Mouse (Mus musculus) hindlimb bud, embryonic 11.5 days (tissue): ENCODE data around the gene Safb.

Experiments used
- DNase-seq: peaks from one replicate; pipeline ENCODE4 v3.0.0-alpha.2; 2012; ENCODE audit warnings: low read depth, low spot score; ENCODE audit errors: extremely low spot score

Safb gene

DNA sequence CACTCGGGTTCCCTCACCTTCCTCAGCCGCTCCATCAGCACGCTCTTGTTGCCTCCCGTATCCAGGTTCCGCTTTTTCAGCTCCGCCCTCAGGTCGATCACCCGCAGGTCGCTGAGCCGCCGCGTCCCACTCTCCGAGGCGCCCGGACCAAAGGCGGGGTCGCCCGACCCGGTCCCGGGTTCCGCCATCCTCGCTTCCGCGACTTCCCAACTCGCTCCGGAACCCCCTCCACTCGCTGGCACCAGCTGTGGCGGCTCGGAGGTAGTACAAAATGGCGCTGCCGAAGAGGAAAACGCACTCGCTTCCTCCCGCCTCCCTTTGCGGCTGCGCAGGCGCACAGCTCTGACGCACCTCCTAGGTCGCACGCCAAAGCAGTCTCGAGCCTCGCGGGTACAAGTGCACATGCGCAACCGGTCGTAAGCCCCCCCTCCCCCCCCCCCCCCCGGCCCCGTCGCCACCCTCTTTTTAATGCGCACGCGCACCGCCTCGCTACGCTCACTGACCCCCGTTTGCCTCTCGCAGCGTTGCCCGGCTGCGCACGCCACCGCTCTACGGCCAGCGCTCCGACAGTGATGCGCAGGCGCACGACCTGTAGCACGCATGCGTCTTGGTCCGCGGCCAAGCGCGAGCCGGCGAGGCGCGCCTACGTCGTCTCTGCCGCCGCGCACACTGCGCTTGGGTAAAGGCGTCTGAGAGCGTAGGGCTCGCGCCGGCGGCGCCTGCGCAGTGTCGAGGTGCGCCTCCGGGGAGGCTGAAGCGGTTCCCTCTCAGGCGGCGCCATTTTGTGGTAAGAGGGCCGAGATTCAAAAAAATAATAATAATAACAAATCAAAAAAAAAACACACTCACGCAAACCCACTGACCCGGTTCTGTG, at the start of gene Safb, which contains the start of gene Safb2:
Gene Safb (plus strand): TSS at position 569 of the 874 bp plus-strand sequence.
Gene Safb2 (minus strand): TSS at position 329 of the 874 bp plus-strand sequence.
- peak; percentile 97 for DNase-seq

DNA sequence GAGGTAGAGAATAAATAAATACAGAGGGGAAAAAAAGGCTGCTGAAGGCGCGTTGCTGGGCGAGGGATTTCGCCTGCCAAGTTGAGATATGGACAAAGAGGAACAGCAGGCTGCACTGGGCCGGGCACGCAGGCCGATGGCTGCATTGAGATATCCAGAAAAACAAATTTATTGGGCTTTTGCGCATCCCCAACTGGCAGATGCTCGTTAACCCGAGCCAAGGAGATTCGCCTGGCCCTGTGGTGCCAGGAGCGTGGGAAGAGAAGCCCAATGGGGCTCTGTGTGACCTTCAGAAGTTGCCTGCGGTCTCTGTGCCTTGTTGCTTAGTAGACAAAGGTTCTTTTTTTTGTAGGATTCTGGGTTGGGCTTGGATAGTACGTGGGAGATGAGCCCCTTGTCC, 48.4 kb upstream of the Safb start:
- DNase-seq: no peak

DNA sequence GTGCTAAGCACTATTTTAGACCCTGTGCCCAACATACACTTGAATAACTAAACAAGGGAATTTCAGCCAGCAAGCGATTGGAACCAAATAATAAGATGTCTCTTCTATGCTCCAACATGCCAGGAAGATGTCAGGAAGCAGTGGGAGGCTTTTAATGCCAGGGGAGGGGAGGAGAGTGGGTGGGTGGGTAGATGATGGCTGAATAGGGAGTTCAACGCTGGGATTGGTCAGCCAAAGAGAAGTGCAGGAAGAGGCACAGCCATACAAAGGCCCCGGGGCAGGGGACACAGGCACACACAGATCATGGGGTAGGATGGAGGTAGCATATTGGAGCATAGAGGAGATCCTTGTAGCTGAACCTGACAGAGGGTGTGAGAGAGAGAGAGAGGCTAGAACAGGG, 47.8 kb upstream of the Safb start:
- no peak for DNase-seq

DNA sequence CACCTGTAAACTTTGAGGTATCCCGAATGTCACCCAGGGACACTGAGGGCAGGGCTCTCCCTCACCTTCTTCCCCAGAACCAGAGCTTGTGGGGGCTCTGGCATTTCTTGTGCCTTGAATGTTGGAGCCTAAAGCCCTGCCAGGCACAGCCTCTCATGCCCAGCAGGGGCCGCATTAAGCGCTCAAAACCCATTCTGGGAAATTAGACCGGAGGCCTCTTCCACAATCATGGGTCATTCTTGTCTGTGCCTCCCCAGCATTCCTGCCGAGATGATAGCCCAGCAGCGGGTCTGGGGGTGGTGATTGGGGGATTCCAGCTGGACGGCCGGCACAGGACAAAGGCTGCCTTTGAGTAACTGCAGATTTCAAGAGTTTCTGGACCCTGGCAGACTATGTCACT, 46.7 kb upstream of the Safb start:
- DNase-seq: no peak

DNA sequence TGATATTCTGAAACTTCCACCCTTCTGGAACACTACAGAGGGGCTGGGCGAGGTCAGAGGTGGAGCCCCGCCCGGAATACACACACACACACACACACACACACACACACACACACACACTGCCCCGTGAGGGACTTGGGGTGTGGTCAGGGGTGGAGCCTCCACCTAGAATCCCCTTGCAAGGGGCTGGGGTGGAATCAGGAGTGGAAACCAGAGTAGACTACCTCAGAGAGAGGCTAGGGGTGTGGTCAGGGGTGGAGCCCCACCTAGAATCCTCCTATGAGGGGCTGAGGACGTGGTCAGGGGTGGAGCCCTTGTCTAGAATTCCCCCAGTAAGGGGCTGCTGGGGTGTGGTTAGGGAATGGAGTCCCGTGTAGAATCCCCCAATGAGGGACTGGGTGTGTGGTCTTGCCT, 44.1 kb upstream of the Safb start:
- DNase-seq: no peak

DNA sequence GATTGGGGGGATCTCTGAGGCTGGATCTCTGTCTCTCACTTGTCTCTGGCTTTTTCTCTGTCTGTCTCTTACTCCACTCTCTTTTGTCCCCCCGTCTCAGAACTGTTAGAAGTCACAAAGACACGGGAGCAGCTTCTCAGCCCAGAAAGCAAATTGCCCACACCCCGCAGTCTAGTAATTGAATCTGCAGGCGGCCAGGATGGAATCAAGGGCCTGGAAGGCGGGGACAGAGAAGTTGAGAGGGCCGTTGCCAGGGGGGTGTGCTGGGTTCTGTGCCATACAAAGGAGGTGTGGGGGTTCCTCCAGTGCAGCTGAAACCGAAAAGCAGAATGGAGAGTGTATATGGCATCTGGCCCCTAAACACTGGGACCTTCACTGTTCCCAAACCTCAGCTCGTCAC, 41.9 kb upstream of the Safb start:
- no peak for DNase-seq

DNA sequence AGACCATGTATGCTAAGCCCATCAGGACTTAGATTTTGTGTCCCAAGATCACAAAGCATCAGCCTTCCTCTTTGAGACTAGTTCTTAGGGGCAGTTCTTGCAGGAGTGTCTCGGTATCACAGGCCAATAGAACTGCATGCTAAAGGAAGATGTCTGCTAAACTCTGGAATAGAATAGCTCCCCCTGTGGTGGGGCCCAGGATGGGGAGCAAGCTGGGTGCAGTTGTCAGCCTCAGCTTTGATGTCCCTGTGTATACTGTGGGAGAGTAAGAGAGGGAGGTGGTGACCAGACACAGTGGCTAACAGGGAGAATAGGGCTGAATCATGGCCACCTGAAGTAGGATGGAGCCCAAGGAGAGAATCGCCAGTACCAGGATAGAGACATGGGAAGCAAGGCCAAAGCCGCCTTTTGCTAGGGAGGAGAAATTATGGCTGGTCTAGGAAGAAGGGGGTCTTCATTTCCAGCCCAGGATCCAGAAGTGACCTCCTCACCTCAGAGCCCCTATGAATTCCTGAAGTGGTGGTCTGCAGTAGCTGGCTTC, 40.9 kb upstream of the Safb start:
- DNase-seq: no peak

DNA sequence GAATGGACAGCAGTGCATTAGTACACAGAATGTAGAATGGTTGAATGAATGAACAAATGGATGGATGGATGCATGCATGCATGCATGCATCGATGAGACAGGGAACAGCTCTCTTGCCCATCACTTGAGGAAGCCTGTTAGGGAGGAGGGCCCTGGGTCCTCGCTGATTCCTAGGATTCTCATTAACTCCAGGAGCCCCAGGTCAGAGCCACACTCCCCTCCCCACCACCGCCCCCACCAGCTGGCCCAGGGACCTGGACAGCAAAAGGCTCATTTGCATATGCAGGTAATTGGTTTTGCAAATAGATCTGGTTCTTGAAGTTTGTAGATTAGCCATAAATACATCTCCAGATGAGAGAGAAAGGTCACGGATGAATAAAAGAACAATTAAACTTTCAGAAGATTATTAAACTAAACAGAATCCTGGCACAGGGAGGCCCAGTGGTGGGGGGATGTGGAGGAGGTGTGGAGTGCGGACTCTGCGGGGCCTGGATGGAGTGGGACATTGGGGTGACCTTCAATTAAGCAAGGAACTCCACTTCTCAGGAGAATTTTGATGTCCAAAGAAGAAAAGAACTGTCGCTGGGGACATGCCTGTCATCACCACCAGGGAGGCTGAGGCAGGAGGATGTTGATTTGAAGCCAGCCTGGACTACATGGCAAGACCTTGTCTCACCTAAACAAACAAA, 39.8 kb upstream of the Safb start:
- DNase-seq: no peak

DNA sequence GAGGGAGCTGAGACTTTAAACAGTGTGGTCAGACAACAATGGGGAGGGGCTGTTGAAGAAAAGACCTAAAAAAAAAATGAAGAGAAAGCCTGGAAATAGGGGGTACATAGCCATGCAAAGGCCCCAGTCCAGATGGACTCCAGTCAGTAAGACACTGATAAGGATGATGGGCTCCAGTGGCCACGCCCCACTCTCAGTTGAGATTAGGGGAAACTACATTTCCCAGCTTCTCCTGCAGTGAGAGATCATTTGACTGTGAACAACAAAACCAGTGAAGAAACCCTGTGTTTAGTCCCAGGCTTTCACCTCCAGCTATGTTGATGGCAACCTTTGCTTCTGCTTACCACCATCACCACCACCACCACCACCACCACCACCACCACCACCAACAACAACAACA, 38.7 kb upstream of the Safb start:
- no peak for DNase-seq

DNA sequence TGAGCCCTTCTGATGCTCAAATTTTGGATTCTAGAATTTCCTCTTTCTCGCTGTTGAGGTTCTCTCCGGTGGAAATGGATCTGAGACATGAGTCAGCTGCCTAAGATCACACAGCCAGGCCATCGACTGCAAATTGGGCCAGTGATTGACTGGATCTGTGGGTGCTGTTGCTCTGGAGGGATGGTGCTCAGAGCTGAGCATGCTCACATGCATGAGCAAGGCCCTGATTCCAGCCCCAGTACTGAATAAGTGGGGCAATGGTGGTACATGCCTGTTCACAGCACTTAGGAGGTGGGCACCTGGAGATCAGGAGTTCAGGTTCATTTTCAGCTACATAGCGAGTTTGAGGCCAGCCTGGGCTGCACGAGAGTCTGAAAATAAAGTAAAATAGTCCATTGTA, 38.0 kb upstream of the Safb start:
- no peak for DNase-seq

DNA sequence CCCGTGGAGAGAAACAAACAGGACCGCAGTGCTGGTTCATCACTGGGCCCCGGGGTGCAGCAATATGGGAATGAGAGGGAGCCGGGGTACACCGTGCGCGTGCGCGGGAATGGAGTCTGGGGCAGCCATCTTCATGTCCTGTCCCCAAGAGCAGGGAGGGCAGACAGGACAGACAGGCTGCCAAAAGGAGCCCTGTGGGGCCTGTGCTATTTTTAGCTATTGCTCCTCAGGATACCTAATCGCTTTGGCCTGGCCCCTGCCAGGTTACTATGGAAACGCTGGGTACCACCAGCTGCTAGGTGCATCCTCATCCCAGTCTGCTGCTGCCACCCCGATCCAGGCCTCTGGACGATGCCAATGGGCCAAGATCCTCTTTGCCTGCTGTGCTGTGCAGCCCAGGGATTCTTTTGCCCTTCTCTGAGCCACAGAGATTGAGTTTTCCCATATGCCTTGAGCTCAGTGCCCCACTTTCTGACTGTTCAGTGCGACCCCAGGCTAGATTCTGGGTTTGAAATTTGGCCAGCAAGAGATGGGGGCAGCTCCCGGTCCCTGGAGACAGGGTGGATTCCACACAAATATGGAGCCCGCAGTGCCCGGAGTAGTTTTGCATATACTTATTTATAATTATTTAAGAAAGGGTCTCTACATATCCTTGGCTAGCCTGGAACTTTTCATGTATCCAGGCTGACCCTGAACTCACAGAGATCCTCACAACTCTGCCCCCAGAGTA, 37.3 kb upstream of the Safb start:
- no peak for DNase-seq

DNA sequence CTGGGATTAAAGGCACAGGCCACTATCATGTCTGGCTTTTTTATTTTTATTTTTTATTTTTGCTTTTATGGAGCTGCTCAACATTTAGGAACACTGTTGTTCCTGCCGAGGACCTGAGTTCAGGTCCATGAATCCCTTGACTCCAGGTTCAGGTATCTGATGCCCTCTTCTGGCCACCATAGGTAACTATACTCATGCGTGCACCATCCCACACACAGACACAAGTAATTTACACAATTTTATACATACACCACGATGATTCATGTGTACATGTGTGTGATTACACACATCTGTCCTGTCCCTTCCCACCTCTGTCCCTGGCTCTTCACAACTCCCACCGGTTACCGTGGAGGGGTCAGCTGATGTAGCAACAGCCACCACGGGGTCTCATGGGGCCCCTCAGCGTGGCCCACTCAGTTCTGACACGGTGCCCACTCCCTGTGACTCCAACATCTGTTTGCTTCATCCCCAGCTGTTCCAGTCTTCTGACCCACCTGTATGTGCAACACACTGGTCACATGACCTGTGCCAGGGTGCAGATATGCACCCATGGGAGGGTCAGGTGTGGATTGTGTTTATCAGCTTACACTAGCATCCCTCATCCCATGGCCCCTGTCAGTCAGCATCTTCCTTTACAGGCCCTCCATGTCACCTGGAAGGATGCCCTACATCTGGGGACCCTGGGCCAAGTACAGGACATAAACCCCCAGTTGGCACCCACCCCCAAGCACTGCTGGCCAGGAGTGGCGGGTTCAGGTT, 36.6 kb upstream of the Safb start:
- no peak for DNase-seq

DNA sequence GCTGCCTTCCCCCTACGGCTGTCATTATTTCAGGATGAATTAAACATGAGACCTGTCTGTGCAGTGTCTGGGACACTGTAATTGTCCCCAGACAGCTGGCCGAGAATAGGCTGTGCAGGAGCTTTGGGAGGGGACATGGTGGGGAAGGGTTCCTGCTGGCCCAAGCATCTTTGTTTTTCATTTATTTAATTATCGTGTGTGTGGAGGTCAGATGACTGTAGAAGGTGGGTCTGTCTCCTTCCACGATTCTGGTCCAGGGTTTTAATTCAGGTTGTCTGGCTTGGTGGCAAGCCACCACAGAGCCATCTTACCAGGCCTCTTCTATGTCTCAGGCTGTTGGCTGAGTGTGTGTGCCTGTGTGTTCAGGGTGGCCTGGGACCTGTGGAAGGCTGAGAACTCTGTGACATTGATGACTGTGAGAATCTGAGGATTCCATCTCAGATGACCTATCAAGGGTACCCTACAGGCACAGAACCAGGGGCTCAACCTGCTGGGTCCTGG, 36.0 kb upstream of the Safb start:
- DNase-seq: no peak

DNA sequence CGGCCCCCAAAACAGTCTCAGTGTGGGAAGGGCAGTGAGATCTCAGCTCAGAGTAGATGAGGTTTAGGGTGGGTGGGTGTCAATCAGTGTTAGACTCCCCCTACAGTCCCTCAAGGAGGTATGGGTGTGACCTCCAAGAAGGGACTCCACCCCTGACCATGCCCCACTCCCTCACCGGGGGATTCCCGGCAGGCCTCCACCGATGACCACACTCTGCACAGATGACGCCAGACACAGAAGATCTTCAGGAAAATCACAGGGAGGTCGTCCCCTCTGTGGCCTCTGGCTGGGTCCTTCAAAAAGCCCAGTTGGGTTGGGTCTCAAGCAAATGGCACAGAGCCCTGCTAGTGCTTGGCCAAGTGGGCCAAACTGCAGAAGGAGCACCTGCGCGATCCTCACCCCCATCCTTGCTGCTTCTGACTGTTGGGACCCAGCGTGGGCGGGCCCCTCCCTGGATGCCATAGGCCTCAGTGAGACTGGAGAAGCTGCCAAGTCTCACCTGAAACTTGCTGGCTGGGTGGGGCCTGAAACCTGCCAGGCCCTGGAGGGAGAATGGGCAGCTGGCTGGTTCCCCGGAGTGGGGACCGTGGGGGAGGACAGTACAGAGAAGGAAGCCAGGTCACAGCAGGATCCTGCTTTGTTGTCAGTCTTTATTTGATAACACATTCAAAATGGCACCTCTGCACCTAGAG, 33.7 kb upstream of the Safb start:
- DNase-seq: no peak

DNA sequence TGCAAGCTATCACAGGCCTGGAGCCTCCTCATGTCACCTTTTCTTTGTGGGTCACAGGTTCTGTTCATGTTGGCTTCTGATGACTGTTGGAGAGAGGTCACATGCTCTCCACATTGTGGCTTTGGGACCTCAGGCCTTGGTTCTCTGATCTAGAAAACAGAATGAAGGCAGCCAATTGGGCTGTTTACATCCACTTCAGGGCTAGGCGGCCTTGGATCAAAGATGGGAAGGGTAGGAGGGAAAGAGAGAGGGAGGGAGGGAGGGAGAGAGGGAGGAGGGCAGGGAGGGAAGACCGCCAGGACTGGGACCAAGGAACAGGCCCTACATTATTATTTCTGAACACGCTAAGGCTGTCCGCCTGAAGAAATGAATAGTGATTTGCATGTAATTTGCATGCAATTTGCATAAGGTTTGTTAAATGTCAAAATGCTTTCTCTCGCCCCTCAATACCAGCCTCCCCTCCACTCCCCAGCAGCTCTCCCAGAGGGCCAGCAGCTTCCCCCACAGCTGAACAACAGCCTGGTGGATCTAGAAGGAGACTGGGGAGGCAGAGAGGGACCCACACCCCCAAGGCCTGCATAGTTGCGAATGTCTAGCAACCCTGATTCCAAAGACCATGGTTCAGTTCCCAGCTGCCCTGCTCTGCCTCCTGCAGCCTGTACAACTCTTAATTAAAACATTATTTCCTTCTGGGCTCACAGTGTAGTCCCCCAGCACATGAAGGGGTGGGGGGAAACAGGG, 32.6 kb upstream of the Safb start:
- no peak for DNase-seq

DNA sequence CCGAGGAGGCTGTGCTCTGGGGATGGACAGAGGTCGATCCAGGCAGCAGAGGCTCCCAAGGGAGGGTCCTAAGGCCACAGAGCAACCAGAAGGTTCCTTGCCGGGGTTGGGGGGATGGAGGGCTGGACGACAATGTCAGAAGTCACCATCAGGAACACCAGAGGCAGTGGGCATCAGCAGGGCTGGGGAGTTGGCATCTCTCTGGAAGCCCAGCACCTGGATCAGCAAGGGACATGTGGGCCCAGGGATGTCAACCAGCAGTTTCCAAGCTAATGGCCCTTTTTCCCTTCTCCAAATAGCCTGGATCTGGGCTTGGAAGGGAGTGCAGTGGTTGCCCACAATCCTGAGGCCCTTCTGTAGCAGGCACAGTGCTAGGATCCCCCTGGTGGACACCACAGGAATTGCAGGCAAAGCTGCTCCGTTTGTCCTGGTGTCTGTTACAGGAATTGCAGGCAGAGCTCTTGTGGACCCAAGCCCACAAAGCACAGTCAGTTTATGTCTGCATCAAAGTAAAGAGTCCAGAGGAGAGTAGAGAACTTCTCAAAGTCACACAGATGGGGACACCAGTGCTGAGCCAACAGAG, 31.8 kb upstream of the Safb start:
- DNase-seq: peak; percentile 78

DNA sequence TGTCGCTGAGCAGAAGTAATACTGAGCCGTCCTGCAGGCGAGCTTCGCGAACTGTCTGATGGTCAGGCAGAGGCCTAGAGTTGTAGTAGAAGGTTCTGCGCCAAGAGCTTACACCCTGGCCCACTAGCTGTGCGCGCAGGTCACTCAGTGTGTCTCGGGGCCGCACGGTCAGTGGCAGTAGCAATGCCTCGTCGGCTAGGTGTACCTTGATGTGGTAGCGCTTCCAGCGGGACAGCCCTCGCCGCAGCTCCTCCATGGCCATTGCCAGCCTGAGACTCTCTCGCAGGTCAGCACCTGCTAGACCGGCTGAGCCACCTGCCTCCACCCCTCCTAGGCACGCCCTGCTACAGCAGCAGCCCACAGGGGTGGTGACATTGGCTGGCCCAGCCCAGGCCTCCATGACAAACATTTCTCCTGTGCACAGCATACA, 30.5 kb upstream of the Safb start, which contains the start of gene Gm20219:
Gene Gm20219 (minus strand): TSS at position 266 of the 430 bp plus-strand sequence.
- no peak for DNase-seq

DNA sequence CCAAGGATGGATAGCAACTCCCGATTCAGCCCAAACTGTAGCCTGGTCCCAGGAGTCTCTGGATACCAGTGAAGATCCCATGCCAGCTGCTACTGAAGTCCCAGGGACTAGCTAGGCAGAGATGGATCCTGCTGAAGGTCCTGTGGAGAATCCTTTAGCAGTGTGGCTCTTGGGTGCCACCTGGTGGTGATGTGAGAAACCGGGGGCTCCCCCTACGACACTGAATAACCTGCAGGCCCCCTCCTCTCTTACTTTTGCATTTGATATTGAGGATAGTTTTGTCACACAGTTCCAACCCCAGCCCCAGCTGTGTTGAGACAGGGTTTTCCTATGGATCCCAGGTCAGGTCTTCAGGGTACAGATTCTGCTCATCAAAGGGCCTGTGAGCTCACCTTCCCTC, 26.2 kb upstream of the Safb start:
- DNase-seq: peak; percentile 41

DNA sequence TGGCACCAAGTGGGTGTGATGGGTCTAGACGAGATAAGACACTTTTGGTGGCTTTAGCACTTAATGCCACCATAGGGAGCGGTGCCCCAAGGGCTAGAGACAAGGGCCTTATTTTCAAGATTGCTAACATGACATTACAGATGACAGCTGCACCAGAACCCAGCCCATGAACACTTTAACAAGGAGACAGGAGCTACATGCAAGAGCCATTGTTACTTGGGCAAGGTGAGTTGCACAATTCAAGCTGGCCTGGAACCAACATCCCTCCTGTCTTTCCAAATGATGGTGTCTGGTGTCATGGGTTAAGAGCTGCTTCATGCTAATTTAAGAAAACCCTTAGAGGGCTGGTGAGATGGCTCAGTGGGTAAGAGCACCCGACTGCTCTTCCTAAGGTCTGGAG, 25.2 kb upstream of the Safb start:
- no peak for DNase-seq
